Mouse (Mus musculus) heart, embryonic 12.5 days (tissue): Measurements from ENCODE around the gene Lmo7. TPM values are rescaled to one million over a fixed set of nuclear protein-coding genes. Genes with fewer than 3 reads are reported as not detected.
A peak's percentile ranks its signal among the peaks of the same experiment; 100 is the strongest.

Experiments
- ATAC-seq: fragments of 200-750 bp; cut with Nextera tagmentation; 2 replicates; pipeline ENCODE4 v1.8.0; 2017; ENCODE audit warnings: moderate TSS enrichment, moderate library complexity; ENCODE audit not compliant: insufficient number of reproducible peaks, low FRiP score
- H3K27ac ChIP-seq: fragments of 300-500 bp; sonication (generic); 2 replicates; pipeline ENCODE4 v1.5.1; 2016; ENCODE audit warnings: mild to moderate bottlenecking, moderate library complexity; ENCODE audit not compliant: poor library complexity, severe bottlenecking
- H3K27me3 ChIP-seq: fragments of 300-500 bp; sonication (generic); replicated peaks from 2 replicates; pipeline ENCODE4 v1.6.1; 2016; ENCODE audit warnings: mild to moderate bottlenecking, moderate library complexity
- H3K36me3 ChIP-seq: fragments of 300-500 bp; sonication (generic); 2 replicates; pipeline ENCODE4 v1.6.1; 2016; ENCODE audit warnings: mild to moderate bottlenecking, moderate library complexity
- H3K4me1 ChIP-seq: fragments of 300-500 bp; sonication (generic); replicated peaks from 2 replicates; pipeline ENCODE4 v1.6.1; 2016; ENCODE audit warnings: mild to moderate bottlenecking
- H3K4me2 ChIP-seq: fragments of 300-500 bp; sonication (generic); 2 replicates; pipeline ENCODE4 v1.6.1; 2016; ENCODE audit warnings: mild to moderate bottlenecking, moderate library complexity
- H3K4me3 ChIP-seq: fragments of 300-500 bp; sonication (generic); 2 replicates; pipeline ENCODE4 v1.5.1; 2016; ENCODE audit warnings: mild to moderate bottlenecking
- H3K9ac ChIP-seq: fragments of 300-500 bp; sonication (generic); 2 replicates; pipeline ENCODE4 v1.6.1; 2016; ENCODE audit warnings: mild to moderate bottlenecking, moderate library complexity
- H3K9me3 ChIP-seq: fragments of 300-500 bp; sonication (generic); replicated peaks from 2 replicates; pipeline ENCODE4 v1.6.1; 2016; ENCODE audit warnings: mild to moderate bottlenecking, moderate library complexity
- WGBS: fragments of 180-500 bp; shearing (Covaris S2); methylation state at CpG from one replicate; pipeline ENCODE4 v1.1.7; 2016; 5-methylcytosine and 5-hydroxymethylcytosine counted together
- polyA plus RNA-seq: library from polyadenylated mRNA; unstranded; fragments of >200 nt; fragmentation: Nextera tagmentation; extraction: Ambion mirVana; gene quantifications from 2 replicates; pipeline ENCODE4 v1.2.1, GENCODE M21; 2016

Gene Lmo7
- polyA plus RNA-seq, 1 experiment from 2014 or later, result 186 TPM

GRCm38 (mm10) chr14:101853722-101854121 lies 124.0 kb downstream of the Lmo7 start:
- H3K27ac ChIP-seq, result no peak overlapping the region

GRCm38 (mm10) chr14:101854226-101854625 lies 124.5 kb downstream of the Lmo7 start:
- Histone ChIP-seq H3K4me1 (peaks cover 16% of the 10 kb centered on the region), H3K9ac (no peak overlapping the region), H3K27me3 (no peaks in the 10 kb centered on the region), H3K27ac (no peak overlapping the region), H3K36me3 (peaks cover 6% of the 10 kb centered on the region; the same call in 1 of the 2 replicates), H3K4me2 (no peak overlapping the region), H3K9me3 (peaks cover 7% of the 10 kb centered on the region; the same call in 1 of the 2 replicates), H3K4me3 (no peak overlapping the region)
- no peak for ATAC-seq
- 78% methylated on average over 3 of the region's 3 CpGs for WGBS

More at GRCm38 (mm10) chr14:101853722-101854121, 124.0 kb downstream of the Lmo7 start:
- WGBS, result 25% methylated on average over 4 of the region's 4 CpGs
- H3K9ac ChIP-seq, result no peak overlapping the region
- no peaks in the 10 kb centered on the region for H3K27me3 ChIP-seq
- ATAC-seq, result no peak
- H3K4me1 ChIP-seq, result peaks cover 15% of the 10 kb centered on the region
- no peak overlapping the region for H3K4me2 ChIP-seq
- peaks cover 6% of the 10 kb centered on the region; the same call in 1 of the 2 replicates for H3K36me3 ChIP-seq
- peaks cover 7% of the 10 kb centered on the region; the same call in 1 of the 2 replicates for H3K9me3 ChIP-seq
- no peak overlapping the region for H3K4me3 ChIP-seq

- Histone ChIP-seq H3K4me2 (no peak overlapping the region), H3K36me3 (no peaks in the 10 kb centered on the region), H3K4me3 (no peak overlapping the region), H3K27me3 (no peaks in the 10 kb centered on the region), H3K27ac (peak overlapping the region; percentile 8; the same call in 1 of the 2 replicates), H3K9ac (no peak overlapping the region), H3K4me1 (peaks cover 13% of the 10 kb centered on the region), H3K9me3 (no peaks in the 10 kb centered on the region)
- ATAC-seq, result no peak; the same call in 1 of the 2 replicates
- 67% methylated on average over 8 of the region's 8 CpGs for WGBS
Measured at GRCm38 (mm10) chr14:101859305-101859886, 129.6 kb downstream of the Lmo7 start.

DNA sequence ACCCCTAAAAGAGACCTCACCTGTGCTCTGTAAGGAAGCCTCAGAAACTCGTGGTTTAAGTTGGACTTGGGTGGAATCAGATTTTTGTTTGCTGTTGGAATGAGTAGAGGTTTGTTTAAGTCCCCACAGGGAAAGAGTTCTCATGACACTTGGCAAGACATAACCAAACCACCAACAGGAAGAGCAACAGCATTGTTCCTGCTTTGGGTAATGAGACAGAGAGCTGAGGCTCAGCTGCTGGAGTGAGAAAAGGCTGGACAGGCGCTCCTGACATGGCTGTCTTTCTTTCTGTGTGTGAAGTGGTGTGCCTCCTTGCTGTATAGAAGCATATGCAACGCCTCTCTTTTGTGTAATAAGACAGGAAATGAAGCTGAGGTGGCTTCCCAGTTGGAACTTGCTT lies 132.3 kb downstream of the Lmo7 start:
- H3K27ac ChIP-seq, result no peak overlapping the region
- H3K27me3 ChIP-seq, result no peaks in the 10 kb centered on the region
- 52% methylated on average over 3 of the region's 3 CpGs for WGBS
- no peak overlapping the region for H3K9ac ChIP-seq
- no peaks in the 10 kb centered on the region for H3K9me3 ChIP-seq
- no peak overlapping the region for H3K4me3 ChIP-seq
- peaks cover 13% of the 10 kb centered on the region for H3K4me1 ChIP-seq
- no peak overlapping the region for H3K4me2 ChIP-seq
- no peak for ATAC-seq
- no peaks in the 10 kb centered on the region for H3K36me3 ChIP-seq

GRCm38 (mm10) chr14:101867071-101867733 lies 137.4 kb downstream of the Lmo7 start:
- ATAC-seq, result no peak
- peak overlapping the region; percentile 24; the same call in 1 of the 2 replicates for H3K4me2 ChIP-seq
- no peaks in the 10 kb centered on the region for H3K36me3 ChIP-seq
- peak overlapping the region; percentile 74 for H3K27ac ChIP-seq
- no peak overlapping the region for H3K4me3 ChIP-seq
- H3K4me1 ChIP-seq, result peaks cover 47% of the 10 kb centered on the region
- no peak overlapping the region for H3K9ac ChIP-seq
- no peaks in the 10 kb centered on the region for H3K9me3 ChIP-seq
- WGBS, result 42% methylated on average over 9 of the region's 10 CpGs
- H3K27me3 ChIP-seq, result no peaks in the 10 kb centered on the region

DNA sequence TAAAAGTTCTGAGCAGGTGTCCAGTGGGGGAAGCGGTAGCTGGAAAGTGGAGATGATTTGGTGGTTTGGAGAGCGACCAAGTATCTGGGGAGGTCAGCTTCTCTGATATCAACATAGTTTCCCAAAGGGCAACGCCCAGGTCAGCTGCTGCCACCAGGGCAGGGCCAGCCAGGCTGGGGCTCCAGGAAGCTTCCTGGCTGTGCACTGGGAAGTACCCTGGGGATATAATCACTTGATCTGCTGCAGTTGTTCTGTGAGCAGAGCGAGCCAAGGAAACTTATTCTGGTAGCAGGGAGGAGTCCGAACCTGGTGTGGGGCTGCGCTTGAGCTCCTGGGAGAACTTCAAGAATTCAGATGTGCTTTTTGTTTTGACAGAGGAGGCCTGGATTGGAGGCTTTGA lies 139.4 kb downstream of the Lmo7 start:
- ATAC-seq, result peak; percentile 54; the same call in 1 of the 2 replicates
- no peak overlapping the region for H3K4me3 ChIP-seq
- WGBS, result 45% methylated on average over 6 of the region's 6 CpGs
- H3K36me3 ChIP-seq, result no peaks in the 10 kb centered on the region
- H3K9ac ChIP-seq, result no peak overlapping the region
- peak overlapping the region; percentile 30 for H3K27ac ChIP-seq
- no peaks in the 10 kb centered on the region for H3K27me3 ChIP-seq
- H3K4me1 ChIP-seq, result peaks cover 60% of the 10 kb centered on the region
- H3K4me2 ChIP-seq, result no peak overlapping the region
- H3K9me3 ChIP-seq, result no peaks in the 10 kb centered on the region

GRCm38 (mm10) chr14:101869661-101870060 lies 139.9 kb downstream of the Lmo7 start:
- 37% methylated on average over 4 of the region's 4 CpGs for WGBS
- Histone ChIP-seq H3K9ac (no peak overlapping the region), H3K27me3 (no peaks in the 10 kb centered on the region), H3K4me1 (peaks cover 60% of the 10 kb centered on the region), H3K4me2 (no peak overlapping the region), H3K36me3 (no peaks in the 10 kb centered on the region), H3K27ac (no peak overlapping the region), H3K4me3 (no peak overlapping the region), H3K9me3 (no peaks in the 10 kb centered on the region)
- ATAC-seq, result no peak

GRCm38 (mm10) chr14:101870171-101870902 lies 140.6 kb downstream of the Lmo7 start:
- Histone ChIP-seq H3K27me3 (no peaks in the 10 kb centered on the region), H3K9ac (no peak overlapping the region), H3K27ac (peak overlapping the region; percentile 26; the same call in 1 of the 2 replicates), H3K36me3 (no peaks in the 10 kb centered on the region), H3K4me2 (no peak overlapping the region), H3K4me1 (peaks cover 60% of the 10 kb centered on the region), H3K4me3 (no peak overlapping the region), H3K9me3 (no peaks in the 10 kb centered on the region)
- 63% methylated on average over 9 of the region's 9 CpGs for WGBS
- ATAC-seq, result peak; percentile 12; the same call in 1 of the 2 replicates

- Histone ChIP-seq H3K36me3 (0 out of 2 replicates have a peak, but pooled peaks cover 6% of the 10 kb centered on the region), H3K4me1 (peaks cover 51% of the 10 kb centered on the region), H3K27me3 (no peaks in the 10 kb centered on the region), H3K9ac (no peak overlapping the region), H3K27ac (peak overlapping the region; percentile 71), H3K4me3 (no peak overlapping the region), H3K9me3 (no peaks in the 10 kb centered on the region), H3K4me2 (peak overlapping the region; percentile 6; the same call in 1 of the 2 replicates)
- peak; percentile 64 for ATAC-seq
- whole genome bisulfite sequencing, result 11% methylated on average over 3 of the region's 3 CpGs
Measured at GRCm38 (mm10) chr14:101872846-101873245, 143.1 kb downstream of the Lmo7 start.

DNA sequence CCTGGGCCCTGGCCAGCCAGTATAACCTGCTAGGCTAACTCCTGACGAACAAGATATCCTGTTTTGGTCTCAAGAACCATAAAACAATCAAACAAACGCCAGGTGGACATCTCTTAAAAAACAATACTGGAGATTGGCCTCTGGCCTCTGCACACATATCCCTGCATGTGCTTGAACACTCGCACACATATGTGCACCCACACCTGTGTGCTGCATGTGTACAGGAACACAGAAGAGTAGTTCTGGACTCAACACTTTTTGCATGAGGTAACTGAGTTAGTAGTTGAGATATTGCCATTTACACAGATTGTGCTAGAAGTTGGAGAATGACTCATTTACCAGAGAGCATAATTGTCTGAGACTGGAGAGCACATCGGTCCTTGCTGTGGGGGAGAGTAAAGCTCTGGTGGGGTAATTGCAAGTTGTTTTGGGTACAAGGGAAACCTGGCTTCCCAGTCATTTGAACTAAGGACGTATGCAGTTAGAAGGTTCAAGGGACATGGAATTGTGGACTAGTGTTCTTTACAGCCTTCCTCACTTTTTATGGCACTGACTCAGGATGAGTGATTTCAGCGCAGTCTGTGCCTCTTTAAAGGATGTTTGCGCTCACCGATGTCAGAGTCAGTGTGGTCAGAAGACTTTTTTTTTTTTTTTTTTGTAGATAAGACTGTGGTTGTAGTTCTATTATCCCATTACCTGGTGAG lies 148.7 kb downstream of the Lmo7 start:
- WGBS, result 70% methylated on average over 8 of the region's 8 CpGs
- no peak overlapping the region for H3K4me3 ChIP-seq
- 0 out of 2 replicates have a peak, but pooled peaks cover 6% of the 10 kb centered on the region for H3K36me3 ChIP-seq
- no peak overlapping the region for H3K4me2 ChIP-seq
- no peaks in the 10 kb centered on the region for H3K27me3 ChIP-seq
- peaks cover 30% of the 10 kb centered on the region for H3K4me1 ChIP-seq
- H3K9me3 ChIP-seq, result no peaks in the 10 kb centered on the region
- no peak overlapping the region for H3K27ac ChIP-seq
- no peak overlapping the region for H3K9ac ChIP-seq
- ATAC-seq, result no peak
